Mouse (Mus musculus): ENCODE results near the gene Acoxl.

GRCm38 (mm10) chr2:128096070-128096469, 257.4 kb downstream of the Acoxl start:
- TF ChIP-seq GATA1 (IDR thresholded peaks at IDR 0.05; ENCODE audit: borderline replicate concordance, low read length) (no peak), FLI1 (IDR thresholded peaks at IDR 0.05; ENCODE audit: low read length) (no peak)

Measured in megakaryocyte, embryonic 14.5 days (primary cell).